Mouse (Mus musculus) hindbrain, embryonic 12.5 days (tissue): ENCODE measurements around the gene Olfr315. TPM values are rescaled to one million over a fixed set of nuclear protein-coding genes. Genes with fewer than 3 reads are reported as not detected.

Experiments
- polyA plus RNA-seq: library from polyadenylated mRNA; unstranded; fragments of >200 nt; fragmentation: Nextera tagmentation; extraction: Ambion mirVana; gene quantifications from 2 replicates; pipeline ENCODE4 v1.2.1, GENCODE M21; 2016

Gene Olfr315
- polyA plus RNA-seq, 1 experiment from 2014 or later: not detected

Other genes starting within 250 kb of the Olfr315 start
- not detected in 2 replicates for gene Olfr330, start 238.4 kb upstream of the Olfr315 start, polyA plus RNA-seq
- not detected in 2 replicates for gene Olfr329-ps, start 226.8 kb upstream of the Olfr315 start, polyA plus RNA-seq
- not detected in 2 replicates for gene Olfr328, start 217.6 kb upstream of the Olfr315 start, polyA plus RNA-seq
- gene Olfr224, start 202.6 kb upstream of the Olfr315 start, polyA plus RNA-seq: not detected in 2 replicates
- gene Olfr325, start 195.5 kb upstream of the Olfr315 start, polyA plus RNA-seq: not detected in 2 replicates
- not detected in 2 replicates for gene Olfr324, start 178.1 kb upstream of the Olfr315 start, polyA plus RNA-seq
- gene 2210407C18Rik, start 157.1 kb upstream of the Olfr315 start, polyA plus RNA-seq: not detected in 2 replicates
- not detected in 2 replicates for gene Olfr323, start 142.7 kb upstream of the Olfr315 start, polyA plus RNA-seq
- gene Trim58, start 132.7 kb upstream of the Olfr315 start, polyA plus RNA-seq: 0.51 and 0.53 TPM in 2 replicates
- not detected in 2 replicates for gene Olfr322, start 114.4 kb upstream of the Olfr315 start, polyA plus RNA-seq
- not detected in 2 replicates for gene Olfr320, start 92.1 kb upstream of the Olfr315 start, polyA plus RNA-seq
- gene Olfr319, start 74.0 kb upstream of the Olfr315 start, polyA plus RNA-seq: not detected in 2 replicates
- not detected in 2 replicates for gene Olfr318, start 49.2 kb upstream of the Olfr315 start, polyA plus RNA-seq
- 0.10 and 0.12 TPM in 2 replicates for gene Olfr317, start 34.0 kb upstream of the Olfr315 start, polyA plus RNA-seq
- gene Olfr316, start 20.5 kb upstream of the Olfr315 start, polyA plus RNA-seq: not detected in 2 replicates
- not detected in 2 replicates for gene Olfr314, start 9.8 kb downstream of the Olfr315 start, polyA plus RNA-seq
- gene Fam183b, start 28.8 kb downstream of the Olfr315 start, polyA plus RNA-seq: 7.0 and 10.4 TPM in 2 replicates
- not detected in 2 replicates for gene Olfr313, start 41.8 kb downstream of the Olfr315 start, polyA plus RNA-seq
- gene Olfr312, start 56.0 kb downstream of the Olfr315 start, polyA plus RNA-seq: not detected in 2 replicates
- gene Olfr311, start 66.1 kb downstream of the Olfr315 start, polyA plus RNA-seq: not detected in 2 replicates
- gene Gm12258, start 74.0 kb downstream of the Olfr315 start, polyA plus RNA-seq: 18.3 and 19.1 TPM in 2 replicates
- gene 2810021J22Rik, start 94.0 kb downstream of the Olfr315 start, polyA plus RNA-seq: 10.2 and 12.0 TPM in 2 replicates
- gene Zfp39, start 131.0 kb downstream of the Olfr315 start, polyA plus RNA-seq: 4.9 and 7.0 TPM in 2 replicates
- not detected in 2 replicates for gene Btnl10, start 144.7 kb downstream of the Olfr315 start, polyA plus RNA-seq
- 498 and 513 TPM in 2 replicates for gene Rnf187, start 165.7 kb downstream of the Olfr315 start, polyA plus RNA-seq
- 149 and 154 TPM in 2 replicates for gene Hist3h2ba, start 175.7 kb downstream of the Olfr315 start, polyA plus RNA-seq
- gene Hist3h2a, start 181.5 kb downstream of the Olfr315 start, polyA plus RNA-seq: 90.1 and 95.9 TPM in 2 replicates
- gene Trim17, start 181.5 kb downstream of the Olfr315 start, polyA plus RNA-seq: 1.2 and 1.5 TPM in 2 replicates
- gene Trim11, start 204.9 kb downstream of the Olfr315 start, polyA plus RNA-seq: 19.3 and 19.5 TPM in 2 replicates